Mouse (Mus musculus) liver, embryonic 14.5 days (tissue): Measurements from ENCODE around the gene Dlgap1.

Experiments used
- CTCF ChIP-seq: IDR thresholded peaks from 2 replicates; pipeline ENCODE4 v1.5.1; 2016; ENCODE audit warnings: antibody characterized with exemption, low read depth, control low read depth
- EP300 ChIP-seq: IDR thresholded peaks from 2 replicates; pipeline ENCODE4 v1.6.1; 2016; ENCODE audit warnings: antibody characterized with exemption, low read depth

DNA sequence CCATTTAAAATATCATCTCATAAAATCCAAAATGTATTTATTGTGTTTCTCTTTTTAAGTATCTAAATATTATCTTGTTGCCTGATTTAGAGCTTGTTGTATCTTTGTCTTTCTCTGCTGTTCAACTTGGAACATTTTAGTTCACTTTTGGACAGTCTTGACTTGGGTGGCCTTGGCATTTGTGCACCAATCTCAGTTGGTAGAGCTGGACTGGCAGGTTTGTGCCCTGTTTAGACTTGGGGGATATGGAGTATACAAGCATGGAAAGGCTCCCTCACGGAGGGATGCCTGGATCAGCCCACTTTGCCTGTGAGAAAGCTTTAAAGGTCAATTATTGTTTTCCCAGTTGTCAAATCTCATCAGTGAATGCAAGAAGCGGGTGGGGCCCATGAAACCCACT is 27.5 kb downstream of the Dlgap1 start:
- TF ChIP-seq CTCF (no peak), EP300 (no peak)
